Mouse (Mus musculus) Patski (cell line): ENCODE measurements around the gene Heg1. TPM values are rescaled to one million over a fixed set of nuclear protein-coding genes. Genes with fewer than 3 reads are reported as not detected.
A peak's percentile ranks its signal among the peaks of the same experiment; 100 is the strongest.

ENCODE experiments used
- ATAC-seq: fragments of 100-300 bp; one replicate; pipeline ENCODE4 v1.8.0; 2021
- CTCF ChIA-PET: fragments of 350-600 bp; sonication (Branson Sonifier 250); formaldehyde crosslinking; loops from one replicate; lab custom pipeline; 2022; ENCODE audit warnings: inconsistent platforms; lab: Charles Lee
- POLR2A ChIA-PET: fragments of 350-600 bp; sonication (Branson Sonifier 250); formaldehyde crosslinking; loops from one replicate; lab custom pipeline; 2022; ENCODE audit warnings: antibody characterized with exemption, inconsistent platforms; lab: Charles Lee
- DNase-seq: peaks from one replicate; pipeline ENCODE4 v3.0.0-alpha.2; 2011; ENCODE audit warnings: low read depth, low spot score
- H3K27me3 ChIP-seq: fragments of 371-371 bp; one replicate; pipeline ENCODE4 v1.5.1; 2021
- CTCF ChIP-seq: fragments of 100-300 bp; IDR thresholded peaks from one replicate; pipeline ENCODE4 v1.5.1; 2021
- in situ Hi-C: fragments of 300-500 bp; cut with MboI; formaldehyde crosslinking; loops from 3 replicates; pipeline ENCODE4 v1.11.1; 2018; ENCODE audit warnings: low pct_unique_long_range_greater_than_20kb, mixed read lengths
- polyA plus RNA-seq: library from polyadenylated mRNA; unstranded; gene quantifications from one replicate; pipeline ENCODE4 v1.2.3, GENCODE M21; 2021

The Heg1 gene
- polyA plus RNA-seq, 1 experiment from 2014 or later, result 39.4 TPM

- ATAC-seq (no peak), DNase-seq (no peak)
- POLR2A ChIA-PET, result interaction anchor here (0.6 kb wide), 1 partner anchor 255 kb away, joined by 3 read pairs; no protein-coding TSS in a partner anchor
- in situ Hi-C loops, result no loop called here
- H3K27me3 ChIP-seq, result no peaks in the 10 kb centered on the region
- CTCF ChIA-PET, result interaction anchor here (1.0 to 2.2 kb wide), 3 partner anchors 12 to 107 kb away, joined by 3 to 6 read pairs (median 3); no protein-coding TSS in a partner anchor
- no peak for TF ChIP-seq CTCF
These were observed 17.1 kb upstream of the Heg1 start for GRCm38 (mm10) chr16:33666985-33667538.

- no peak for TF ChIP-seq CTCF
- ChIA-PET POLR2A (interaction anchor here (0.8 kb wide), 1 partner anchor 62 kb away, joined by 3 read pairs; no protein-coding TSS in a partner anchor), CTCF (interaction anchor here (1.5 to 2.2 kb wide), 3 partner anchors 9 to 23 kb away, joined by 4 to 6 read pairs (median 6); no protein-coding TSS in a partner anchor)
- DNase-seq, result no peak
- ATAC-seq, result no peak
- no peaks in the 10 kb centered on the region for H3K27me3 ChIP-seq
- in situ Hi-C loops, result no loop called here
These were observed 15.7 kb upstream of the Heg1 start for GRCm38 (mm10) chr16:33668448-33668847.

GRCm38 (mm10) chr16:33669072-33669471, 15.1 kb upstream of the Heg1 start:
- ChIA-PET POLR2A (interaction anchor here (0.8 kb wide), 1 partner anchor 63 kb away, joined by 3 read pairs; no protein-coding TSS in a partner anchor), CTCF (interaction anchor here (0.6 to 2.2 kb wide), 4 partner anchors 9 to 24 kb away, joined by 3 to 6 read pairs (median 5); no protein-coding TSS in a partner anchor)
- TF ChIP-seq CTCF, result no peak
- in situ Hi-C loops, result no loop called here
- no peaks in the 10 kb centered on the region for H3K27me3 ChIP-seq
- ATAC-seq (no peak), DNase-seq (no peak)

- POLR2A ChIA-PET, result no interaction called here
These were observed 13.8 kb upstream of the Heg1 start for GRCm38 (mm10) chr16:33670340-33670739.

GRCm38 (mm10) chr16:33670933-33671332, 13.2 kb upstream of the Heg1 start:
- TF ChIP-seq CTCF, result no peak
- no peaks in the 10 kb centered on the region for H3K27me3 ChIP-seq
- no peak for DNase-seq
- in situ Hi-C loops, result no loop called here
- ChIA-PET CTCF (no interaction called here), POLR2A (no interaction called here)
- no peak for ATAC-seq

More at GRCm38 (mm10) chr16:33670340-33670739, 13.8 kb upstream of the Heg1 start:
- CTCF ChIA-PET, result no interaction called here
- in situ Hi-C loops, result no loop called here
- DNase-seq, result no peak
- no peak for ATAC-seq
- H3K27me3 ChIP-seq, result no peaks in the 10 kb centered on the region
- no peak for TF ChIP-seq CTCF

- TF ChIP-seq CTCF, result peak; percentile 24
- DNase-seq, result no peak
- POLR2A ChIA-PET, result no interaction called here
- CTCF ChIA-PET, result interaction anchor here (1.6 kb wide), 1 partner anchor 9 kb away, joined by 4 read pairs; no protein-coding TSS in a partner anchor
- no peak for ATAC-seq
- no peaks in the 10 kb centered on the region for H3K27me3 ChIP-seq
- in situ Hi-C loops, result no loop called here
These were observed 12.0 kb upstream of the Heg1 start for GRCm38 (mm10) chr16:33672188-33672587.

- TF ChIP-seq CTCF, result no peak
- CTCF ChIA-PET, result interaction anchor here (1.6 kb wide), 1 partner anchor 9 kb away, joined by 4 read pairs; no protein-coding TSS in a partner anchor
- H3K27me3 ChIP-seq, result no peaks in the 10 kb centered on the region
- POLR2A ChIA-PET, result no interaction called here
- DNase-seq (no peak), ATAC-seq (no peak)
- in situ Hi-C loops, result no loop called here
These were observed 11.5 kb upstream of the Heg1 start for GRCm38 (mm10) chr16:33672643-33673042.

- ATAC-seq, result no peak
- TF ChIP-seq CTCF, result no peak
- ChIA-PET CTCF (interaction anchor here (1.6 kb wide), 1 partner anchor 10 kb away, joined by 4 read pairs; no protein-coding TSS in a partner anchor), POLR2A (no interaction called here)
- in situ Hi-C loops, result no loop called here
- H3K27me3 ChIP-seq, result no peaks in the 10 kb centered on the region
- no peak for DNase-seq
These were observed 10.6 kb upstream of the Heg1 start for GRCm38 (mm10) chr16:33673530-33674109.

GRCm38 (mm10) chr16:33675151-33675847, 8.9 kb upstream of the Heg1 start:
- ATAC-seq (no peak), DNase-seq (no peak)
- in situ Hi-C loops, result no loop called here
- POLR2A ChIA-PET, result no interaction called here
- TF ChIP-seq CTCF, result no peak
- H3K27me3 ChIP-seq, result no peaks in the 10 kb centered on the region
- CTCF ChIA-PET, result interaction anchor here (1.5 kb wide), 1 partner anchor 16 kb away, joined by 3 read pairs; no protein-coding TSS in a partner anchor

- DNase-seq, result no peak
- CTCF ChIA-PET, result interaction anchor here (1.5 kb wide), 1 partner anchor 17 kb away, joined by 3 read pairs; no protein-coding TSS in a partner anchor
- no peak for TF ChIP-seq CTCF
These were observed 8.4 kb upstream of the Heg1 start for GRCm38 (mm10) chr16:33675848-33676184.

More at GRCm38 (mm10) chr16:33675848-33676184, 8.4 kb upstream of the Heg1 start:
- in situ Hi-C loops, result no loop called here
- no peaks in the 10 kb centered on the region for H3K27me3 ChIP-seq
- POLR2A ChIA-PET, result no interaction called here
- ATAC-seq, result no peak
